Mouse (Mus musculus) ES-Bruce4 (cell line): Measurements from ENCODE around the gene Manbal.

ENCODE experiments used
- CTCF ChIP-seq: IDR thresholded peaks from one replicate; pipeline ENCODE4 v1.8.1; 2011; ENCODE audit warnings: low read depth, low read length
- POLR2A ChIP-seq: IDR thresholded peaks from one replicate; pipeline ENCODE4 v1.8.1; 2011; ENCODE audit warnings: low read length; ENCODE audit not compliant: insufficient read depth

DNA sequence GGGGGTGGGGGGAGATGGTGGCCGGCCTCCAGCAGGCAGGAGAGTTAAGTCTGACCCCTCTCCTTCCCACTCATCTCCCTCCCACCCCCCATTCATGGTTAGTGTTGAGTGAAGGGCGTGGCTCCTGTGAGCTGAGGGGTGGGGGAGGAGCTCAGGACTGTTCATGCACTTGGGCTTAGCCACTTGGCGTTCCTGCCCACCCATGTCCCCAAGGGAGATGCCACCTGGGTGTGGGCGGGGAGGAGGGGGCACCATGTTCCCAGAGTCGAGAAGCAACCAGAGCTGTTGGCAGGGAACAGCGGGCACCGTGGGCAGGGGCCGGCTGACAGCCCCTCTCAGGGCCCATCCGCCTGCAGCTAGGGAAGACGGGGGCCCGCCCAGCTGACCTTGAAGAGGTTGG, 69.1 kb downstream of the Manbal start:
- no peak for TF ChIP-seq CTCF
- TF ChIP-seq POLR2A, result no peak
